Mouse (Mus musculus) megakaryocyte progenitor cell, adult 5-6 weeks (primary cell): ENCODE data around the gene Vmn2r104. TPM values are rescaled to one million over a fixed set of nuclear protein-coding genes. Genes with fewer than 3 reads are reported as not detected.

Source experiments
- ATAC-seq: replicated peaks from 2 replicates; pipeline ENCODE4 v1.8.0; 2016; ENCODE audit warnings: mild to moderate bottlenecking, moderate TSS enrichment, inconsistent platforms; ENCODE audit not compliant: poor library complexity
- total RNA-seq, 2 experiments: library from RNA; stranded (forward) in 1 of 2; stranded (reverse) in 1 of 2; fragments of 157-497, 149-512 nt in 1 of 2; fragments of 200-1000 nt in 1 of 2; gene quantifications; 2 replicates each; pipeline versions ENCODE4 v1.2.3 to v1.2.4; 2015 to 2017

Vmn2r104 gene
- not detected in 2 replicates for total RNA-seq (2015)
- not detected in 2 replicates for total RNA-seq (2017)

DNA sequence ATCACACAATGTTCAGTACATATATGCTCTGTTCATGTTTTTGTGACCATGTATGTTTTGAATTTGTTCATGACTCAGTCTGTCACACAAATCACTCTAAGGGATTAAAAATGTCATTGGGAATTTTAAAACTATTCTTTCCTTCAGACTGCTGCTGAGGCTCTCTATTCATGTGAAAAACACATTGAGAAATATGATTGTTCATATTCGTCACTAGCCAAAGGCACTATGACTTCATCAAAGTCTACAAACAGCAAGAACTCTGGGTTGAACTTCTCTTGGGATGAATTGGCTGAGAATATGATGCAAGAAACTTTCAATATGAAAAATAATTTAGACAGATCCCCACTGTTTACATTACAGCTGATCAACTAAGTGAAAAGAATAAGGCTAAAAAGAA lies at the start of gene Vmn2r104:
Vmn2r104 (minus strand) TSS at position 101 of the 400 bp plus-strand sequence.
- no peak for ATAC-seq

GRCm38 (mm10) chr17:20074090-20074489 lies 26.0 kb upstream of the Vmn2r104 start:
- no peak for ATAC-seq

GRCm38 (mm10) chr17:20071656-20072396 lies 23.7 kb upstream of the Vmn2r104 start:
- no peak for ATAC-seq

Other genes with a start within 250 kb of the Vmn2r104 start
- gene Fpr-rs7, start 65.9 kb upstream of the Vmn2r104 start, total RNA-seq (2015), result not detected in 2 replicates
- not detected in 2 replicates for gene Fpr-rs7, start 65.9 kb upstream of the Vmn2r104 start, total RNA-seq (2017)
- gene Fpr-rs6, start 134.8 kb upstream of the Vmn2r104 start, total RNA-seq (2015), result not detected in 2 replicates
- gene Fpr-rs6, start 134.8 kb upstream of the Vmn2r104 start, total RNA-seq (2017), result not detected in 2 replicates
- gene Vmn2r105, start 186.7 kb upstream of the Vmn2r104 start, total RNA-seq (2015), result not detected in 2 replicates
- not detected in 2 replicates for gene Vmn2r105, start 186.7 kb upstream of the Vmn2r104 start, total RNA-seq (2017)
- not detected in 2 replicates for gene Vmn2r106, start 237.2 kb upstream of the Vmn2r104 start, total RNA-seq (2015)
- not detected in 2 replicates for gene Vmn2r106, start 237.2 kb upstream of the Vmn2r104 start, total RNA-seq (2017)